Mouse (Mus musculus): ENCODE measurements around the gene Trim28. TPM values are rescaled to one million over a fixed set of nuclear protein-coding genes. Genes with fewer than 3 reads are reported as not detected.

Gene Trim28
- polyA plus RNA-seq (2012; rRNA removed), result 272 TPM in 2 replicates

DNA sequence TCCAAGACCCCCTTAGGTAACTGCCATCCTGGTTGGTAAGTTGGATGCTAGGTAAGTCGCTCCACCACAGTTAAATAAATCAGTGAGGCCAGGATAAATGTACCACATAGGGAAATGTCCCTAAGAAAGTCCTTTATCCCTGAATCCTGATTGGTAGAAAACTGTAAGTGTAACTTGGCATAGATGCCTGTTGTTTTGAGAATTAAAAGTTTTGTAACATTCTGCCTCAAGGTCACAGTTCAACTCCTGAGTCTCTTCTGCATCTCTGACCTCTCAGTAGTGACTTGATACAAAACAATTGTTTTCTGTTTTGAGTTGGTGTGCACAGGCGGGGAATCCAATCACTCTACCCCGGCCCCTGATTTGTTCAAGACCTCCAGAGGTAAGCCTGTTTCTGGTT is at the start of gene Trim28:
Gene Trim28, plus strand, starts transcription at position 264 of the 400 bp plus-strand sequence.
- Histone ChIP-seq H3K27ac (ENCODE audit: insufficient read depth, low read length) (no peak within 1 kb of the TSS), H3K36me3 (ENCODE audit: control insufficient read depth, insufficient read depth, low read length) (no peaks in the 10 kb centered on the region), H3K4me3 (ENCODE audit: extremely low read depth, insufficient read depth, insufficient read length) (no peak within 1 kb of the TSS), H3K27me3 (ENCODE audit: control insufficient read depth, insufficient read depth, low read length) (no peaks in the 10 kb centered on the region), H3K4me1 (ENCODE audit: control insufficient read depth, insufficient read depth, insufficient read length) (no peaks in the 10 kb centered on the region)
- no peak for TF ChIP-seq CTCF (IDR thresholded peaks at IDR 0.05; ENCODE audit: extremely low read depth, insufficient read depth, insufficient read length, insufficient replicate concordance)
- TF ChIP-seq POLR2A (IDR thresholded peaks at IDR 0.05; ENCODE audit: low read depth, low read length), result no peak
- DNase-seq (ENCODE audit: low read depth in 1 of 2, low spot score in 2 of 2), result no peak
- 82% methylated on average over 3 of the region's 3 CpGs for WGBS

DNA sequence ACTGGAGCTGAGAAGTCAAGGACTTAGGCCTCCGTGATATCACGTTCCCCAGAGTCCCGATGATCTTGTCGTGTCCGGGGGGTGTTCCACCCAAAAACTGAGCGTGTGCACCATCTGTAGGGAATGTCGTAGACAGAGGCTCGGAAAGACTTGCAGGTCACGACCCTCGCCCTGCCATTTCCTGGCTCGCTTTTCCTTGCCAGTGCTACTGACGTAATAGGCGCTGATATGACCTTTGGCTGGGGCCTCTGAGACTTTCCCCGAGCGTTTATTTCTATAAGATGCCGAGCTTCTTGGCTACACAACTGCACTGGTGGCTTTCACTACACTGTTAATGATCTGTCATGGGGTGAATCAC is 49.1 kb upstream of the Trim28 start:
- no peak for DNase-seq (ENCODE audit: low read depth in 1 of 2, low spot score in 2 of 2)
- no peaks in the 10 kb centered on the region for H3K36me3 ChIP-seq (ENCODE audit: control insufficient read depth, insufficient read depth, low read length)
- H3K27ac ChIP-seq (ENCODE audit: insufficient read depth, low read length), result peak overlapping the region; percentile 57
- H3K27me3 ChIP-seq (ENCODE audit: control insufficient read depth, insufficient read depth, low read length), result no peaks in the 10 kb centered on the region
- H3K4me1 ChIP-seq (ENCODE audit: control insufficient read depth, insufficient read depth, insufficient read length), result peaks cover 4% of the 10 kb centered on the region; the same call in 1 of the 2 replicates
- TF ChIP-seq CTCF (IDR thresholded peaks at IDR 0.05; ENCODE audit: extremely low read depth, insufficient read depth, insufficient read length, insufficient replicate concordance), result no peak
- TF ChIP-seq POLR2A (IDR thresholded peaks at IDR 0.05; ENCODE audit: low read depth, low read length), result no peak
- H3K4me3 ChIP-seq (ENCODE audit: extremely low read depth, insufficient read depth, insufficient read length), result peak overlapping the region; percentile 75
- 2% methylated on average over 16 of the region's 16 CpGs for WGBS

DNA sequence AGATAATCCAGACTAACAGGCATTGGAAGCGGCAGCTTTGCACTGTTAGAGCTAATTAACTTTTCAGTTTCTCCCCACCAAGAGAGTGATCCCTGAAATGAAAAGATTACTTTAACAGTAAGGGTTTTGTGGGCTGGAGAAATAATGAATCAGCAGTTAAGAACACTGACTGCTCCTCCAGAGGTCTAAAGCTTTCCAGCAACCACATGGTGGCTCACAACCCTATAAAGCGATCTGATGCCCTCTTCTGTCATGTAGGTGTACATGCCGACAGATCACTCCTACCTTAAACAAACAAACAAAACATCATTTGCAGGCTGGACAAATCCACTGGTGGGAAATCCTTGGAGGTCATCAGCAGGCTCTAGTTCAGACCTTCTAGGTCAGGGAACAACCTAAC is 44.0 kb upstream of the Trim28 start:
- H3K36me3 ChIP-seq (ENCODE audit: control insufficient read depth, insufficient read depth, low read length), result no peaks in the 10 kb centered on the region
- DNase-seq (ENCODE audit: low read depth in 1 of 2, low spot score in 2 of 2), result no peak
- no peaks in the 10 kb centered on the region for H3K27me3 ChIP-seq (ENCODE audit: control insufficient read depth, insufficient read depth, low read length)
- H3K27ac ChIP-seq (ENCODE audit: insufficient read depth, low read length), result no peak overlapping the region
- TF ChIP-seq CTCF (IDR thresholded peaks at IDR 0.05; ENCODE audit: extremely low read depth, insufficient read depth, insufficient read length, insufficient replicate concordance) (no peak), POLR2A (IDR thresholded peaks at IDR 0.05; ENCODE audit: low read depth, low read length) (no peak)
- no peak overlapping the region for H3K4me3 ChIP-seq (ENCODE audit: extremely low read depth, insufficient read depth, insufficient read length)
- 33% methylated on average over 3 of the region's 3 CpGs for WGBS
- peaks cover 4% of the 10 kb centered on the region; the same call in 1 of the 2 replicates for H3K4me1 ChIP-seq (ENCODE audit: control insufficient read depth, insufficient read depth, insufficient read length)

DNA sequence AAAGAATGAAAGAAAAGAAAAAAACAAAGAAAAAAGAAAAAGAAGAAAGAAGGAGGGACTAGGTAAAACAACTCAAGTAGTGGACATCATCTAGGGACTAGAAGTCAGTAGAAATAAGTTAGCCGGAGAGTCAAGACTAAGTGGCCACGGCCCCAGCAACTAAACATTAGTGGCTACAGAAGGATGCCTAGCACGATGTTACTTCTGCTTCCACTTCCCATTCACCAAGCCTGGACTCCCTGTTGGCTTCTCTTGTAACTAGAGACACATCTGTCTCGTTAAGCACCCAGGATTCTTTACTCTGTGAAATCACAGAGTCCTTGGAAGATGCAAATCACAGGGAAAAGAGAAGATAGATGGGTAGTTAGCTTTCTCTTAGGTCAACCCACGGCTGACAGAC is 41.4 kb upstream of the Trim28 start:
- H3K4me3 ChIP-seq (ENCODE audit: extremely low read depth, insufficient read depth, insufficient read length), result no peak overlapping the region
- H3K27me3 ChIP-seq (ENCODE audit: control insufficient read depth, insufficient read depth, low read length), result no peaks in the 10 kb centered on the region
- H3K36me3 ChIP-seq (ENCODE audit: control insufficient read depth, insufficient read depth, low read length), result no peaks in the 10 kb centered on the region
- DNase-seq (ENCODE audit: low read depth in 1 of 2, low spot score in 2 of 2), result no peak
- TF ChIP-seq CTCF (IDR thresholded peaks at IDR 0.05; ENCODE audit: extremely low read depth, insufficient read depth, insufficient read length, insufficient replicate concordance) (no peak), POLR2A (IDR thresholded peaks at IDR 0.05; ENCODE audit: low read depth, low read length) (no peak)
- WGBS, result 67% methylated on average over 5 of the region's 5 CpGs
- H3K27ac ChIP-seq (ENCODE audit: insufficient read depth, low read length), result no peak overlapping the region
- H3K4me1 ChIP-seq (ENCODE audit: control insufficient read depth, insufficient read depth, insufficient read length), result no peaks in the 10 kb centered on the region; the same call in 1 of the 2 replicates

DNA sequence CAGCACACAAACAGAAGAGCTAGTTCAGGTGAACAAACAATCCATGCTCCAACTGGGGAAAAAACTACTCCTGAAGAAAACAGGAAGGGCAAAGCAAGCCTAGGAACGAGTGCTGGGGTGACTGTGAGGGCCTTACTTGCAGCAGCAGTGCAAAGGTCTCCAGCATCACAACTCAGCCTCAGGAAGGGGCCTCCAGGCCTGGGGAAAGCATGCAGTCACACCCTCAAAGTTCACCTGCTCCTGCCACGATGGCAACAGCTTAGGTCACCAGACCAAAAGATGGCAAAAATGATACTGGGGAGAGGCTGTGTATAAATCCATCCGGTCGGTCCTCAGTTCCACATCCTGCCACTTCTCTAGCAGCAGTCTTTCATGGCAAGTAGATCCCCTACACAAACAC is 40.0 kb upstream of the Trim28 start:
- TF ChIP-seq CTCF (IDR thresholded peaks at IDR 0.05; ENCODE audit: extremely low read depth, insufficient read depth, insufficient read length, insufficient replicate concordance) (no peak), POLR2A (IDR thresholded peaks at IDR 0.05; ENCODE audit: low read depth, low read length) (no peak)
- Histone ChIP-seq H3K27me3 (ENCODE audit: control insufficient read depth, insufficient read depth, low read length) (no peaks in the 10 kb centered on the region), H3K36me3 (ENCODE audit: control insufficient read depth, insufficient read depth, low read length) (no peaks in the 10 kb centered on the region), H3K4me1 (ENCODE audit: control insufficient read depth, insufficient read depth, insufficient read length) (no peaks in the 10 kb centered on the region; the same call in 1 of the 2 replicates), H3K27ac (ENCODE audit: insufficient read depth, low read length) (no peak overlapping the region), H3K4me3 (ENCODE audit: extremely low read depth, insufficient read depth, insufficient read length) (no peak overlapping the region)
- WGBS, result 72% methylated on average over 4 of the region's 4 CpGs
- no peak for DNase-seq (ENCODE audit: low read depth in 1 of 2, low spot score in 2 of 2)

DNA sequence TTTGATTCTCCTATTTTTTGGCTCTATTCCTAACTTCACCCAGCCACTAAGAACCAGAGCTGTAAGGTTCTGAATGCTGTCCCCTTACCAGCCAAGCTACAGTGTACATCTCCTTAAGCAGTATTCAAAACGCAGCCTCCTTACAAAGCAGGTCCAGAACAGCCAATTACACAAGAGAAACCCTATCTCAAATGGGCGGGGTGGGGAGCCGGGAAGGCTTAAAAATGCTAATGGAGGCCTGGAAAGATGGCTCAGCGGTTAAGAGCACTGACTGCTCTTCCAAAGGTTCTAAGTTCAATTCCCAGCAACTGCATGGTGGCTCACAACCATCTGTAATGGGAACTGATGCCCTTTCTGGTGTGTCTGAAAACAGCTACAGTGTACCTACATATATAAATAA is 39.2 kb upstream of the Trim28 start:
- 88% methylated on average over 4 of the region's 4 CpGs for WGBS
- TF ChIP-seq POLR2A (IDR thresholded peaks at IDR 0.05; ENCODE audit: low read depth, low read length) (no peak), CTCF (IDR thresholded peaks at IDR 0.05; ENCODE audit: extremely low read depth, insufficient read depth, insufficient read length, insufficient replicate concordance) (no peak)
- H3K27ac ChIP-seq (ENCODE audit: insufficient read depth, low read length), result no peak overlapping the region
- no peaks in the 10 kb centered on the region for H3K36me3 ChIP-seq (ENCODE audit: control insufficient read depth, insufficient read depth, low read length)
- no peaks in the 10 kb centered on the region; the same call in 1 of the 2 replicates for H3K4me1 ChIP-seq (ENCODE audit: control insufficient read depth, insufficient read depth, insufficient read length)
- H3K27me3 ChIP-seq (ENCODE audit: control insufficient read depth, insufficient read depth, low read length), result no peaks in the 10 kb centered on the region
- H3K4me3 ChIP-seq (ENCODE audit: extremely low read depth, insufficient read depth, insufficient read length), result no peak overlapping the region
- no peak for DNase-seq (ENCODE audit: low read depth in 1 of 2, low spot score in 2 of 2)

DNA sequence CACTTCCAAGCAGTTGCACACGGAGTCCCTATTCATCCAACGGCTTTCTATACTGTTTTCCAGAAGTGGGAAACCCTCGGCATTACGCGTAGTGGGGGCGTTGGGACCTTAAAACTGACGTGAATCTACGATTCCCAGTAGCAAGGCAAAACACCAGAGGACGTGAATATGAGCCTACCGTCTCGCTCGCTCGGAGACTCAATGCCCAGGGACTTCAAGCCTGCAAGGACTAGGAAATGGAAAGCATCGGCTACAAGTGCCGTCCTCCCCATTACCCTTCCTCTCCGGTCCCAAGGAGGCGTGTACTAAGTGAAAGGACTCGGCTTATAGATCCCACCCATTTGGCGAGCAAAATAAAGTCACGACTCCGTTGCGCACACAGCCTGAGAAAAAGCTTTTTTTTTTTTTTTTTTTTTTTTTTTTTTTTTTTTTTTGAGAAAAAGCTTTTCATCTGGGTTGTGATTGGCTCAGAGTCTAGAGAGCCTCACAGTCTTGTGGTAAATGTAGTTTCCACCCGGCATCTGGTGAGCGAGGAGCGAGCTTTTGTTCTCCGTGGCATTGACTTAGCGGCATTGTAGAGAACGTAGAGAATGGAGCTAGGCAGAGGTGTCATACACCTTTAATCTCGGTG is 37.3 kb upstream of the Trim28 start:
- Histone ChIP-seq H3K36me3 (ENCODE audit: control insufficient read depth, insufficient read depth, low read length) (no peaks in the 10 kb centered on the region), H3K27ac (ENCODE audit: insufficient read depth, low read length) (peak overlapping the region; percentile 60), H3K4me1 (ENCODE audit: control insufficient read depth, insufficient read depth, insufficient read length) (peaks cover 6% of the 10 kb centered on the region; the same call in 1 of the 2 replicates), H3K27me3 (ENCODE audit: control insufficient read depth, insufficient read depth, low read length) (no peaks in the 10 kb centered on the region), H3K4me3 (ENCODE audit: extremely low read depth, insufficient read depth, insufficient read length) (peak overlapping the region; percentile 71)
- under 1% methylated on average over 29 of the region's 29 CpGs for WGBS
- peak; percentile 19 for TF ChIP-seq POLR2A (IDR thresholded peaks at IDR 0.05; ENCODE audit: low read depth, low read length)
- no peak for TF ChIP-seq CTCF (IDR thresholded peaks at IDR 0.05; ENCODE audit: extremely low read depth, insufficient read depth, insufficient read length, insufficient replicate concordance)
- DNase-seq (ENCODE audit: low read depth in 1 of 2, low spot score in 2 of 2), result peak; percentile 48 to 75

Measured in spleen, adult 2 months (tissue).